Mouse (Mus musculus): ENCODE data around the gene Slc25a12.

Gene Slc25a12

GRCm38 (mm10) chr2:71302156-71302663, 65.3 kb downstream of the Slc25a12 start:
- CTCF ChIA-PET, result interaction anchor here in 2 of 4 experiments (0.6 to 0.9 kb wide), 2 partner anchors 10 to 600 kb away, joined by 3 to 4 read pairs; no protein-coding TSS in a partner anchor
- POLR2A ChIA-PET, result interaction anchor here in 3 of 4 experiments (0.5 to 4.1 kb wide), 12 partner anchors 10 to 533 kb away, joined by 3 to 24 read pairs (median 4); partner anchors contain the start of gene Dync1i2 (in 1 of the 3)

- CTCF ChIA-PET, result no interaction called here
- POLR2A ChIA-PET, result interaction anchor here in 1 of 4 experiments (0.8 kb wide), 1 partner anchor 45 kb away, joined by 3 read pairs; no protein-coding TSS in a partner anchor
Measured at GRCm38 (mm10) chr2:71298729-71299128, 68.8 kb downstream of the Slc25a12 start.

- ChIA-PET CTCF (interaction anchor here in 1 of 4 experiments (0.6 kb wide), 1 partner anchor 188 kb away, joined by 3 read pairs; no protein-coding TSS in a partner anchor), POLR2A (interaction anchor here in 1 of 4 experiments (1.0 to 1.7 kb wide), 3 partner anchors 9 to 18 kb away, joined by 3 to 5 read pairs (median 3); no protein-coding TSS in a partner anchor)
Measured at GRCm38 (mm10) chr2:71297501-71297900, 70.0 kb downstream of the Slc25a12 start.

GRCm38 (mm10) chr2:71295844-71296243, 71.7 kb downstream of the Slc25a12 start:
- CTCF ChIA-PET, result no interaction called here
- POLR2A ChIA-PET, result interaction anchor here in 2 of 4 experiments (0.7 to 2.7 kb wide), 7 partner anchors 11 to 61 kb away, joined by 3 to 13 read pairs (median 4); no protein-coding TSS in a partner anchor

- ChIA-PET POLR2A (interaction anchor here in 1 of 4 experiments (0.9 to 2.7 kb wide), 8 partner anchors 8 to 40 kb away, joined by 3 to 13 read pairs (median 4); no protein-coding TSS in a partner anchor), CTCF (interaction anchor here in 1 of 4 experiments (0.7 kb wide), 1 partner anchor 39 kb away, joined by 3 read pairs; no protein-coding TSS in a partner anchor)
Measured at GRCm38 (mm10) chr2:71294489-71294888, 73.1 kb downstream of the Slc25a12 start.

GRCm38 (mm10) chr2:71293983-71294382, 73.6 kb downstream of the Slc25a12 start:
- ChIA-PET CTCF (interaction anchor here in 1 of 4 experiments (0.6 to 0.7 kb wide), 2 partner anchors 9 to 38 kb away, joined by 3 to 9 read pairs; no protein-coding TSS in a partner anchor), POLR2A (interaction anchor here in 1 of 4 experiments (0.6 to 2.7 kb wide), 9 partner anchors 8 to 70 kb away, joined by 3 to 13 read pairs (median 4); no protein-coding TSS in a partner anchor)

GRCm38 (mm10) chr2:71291566-71291965, 76.0 kb downstream of the Slc25a12 start:
- POLR2A ChIA-PET, result interaction anchor here in 2 of 4 experiments (0.7 to 3.8 kb wide), 6 partner anchors 10 to 271 kb away, joined by 3 to 24 read pairs (median 3); no protein-coding TSS in a partner anchor
- CTCF ChIA-PET, result interaction anchor here in 1 of 4 experiments (0.7 kb wide), 1 partner anchor 163 kb away, joined by 3 read pairs; no protein-coding TSS in a partner anchor

GRCm38 (mm10) chr2:71290107-71290775, 77.3 kb downstream of the Slc25a12 start:
- ChIA-PET POLR2A (interaction anchor here (0.6 to 3.8 kb wide), 25 partner anchors 10 to 1334 kb away, joined by 3 to 24 read pairs (median 4); no protein-coding TSS in a partner anchor), CTCF (interaction anchor here in 2 of 4 experiments (0.6 to 1.4 kb wide), 3 partner anchors 22 to 92 kb away, joined by 3 to 4 read pairs (median 3); no protein-coding TSS in a partner anchor)

- ChIA-PET POLR2A (interaction anchor here in 2 of 4 experiments (0.5 to 3.0 kb wide), 2 partner anchors 10 to 52 kb away, joined by 3 to 9 read pairs; no protein-coding TSS in a partner anchor), CTCF (no interaction called here)
Measured at GRCm38 (mm10) chr2:71281981-71282380, 85.6 kb downstream of the Slc25a12 start.

- POLR2A ChIA-PET, result interaction anchor here in 3 of 4 experiments (0.6 to 3.0 kb wide), 9 partner anchors 10 to 504 kb away, joined by 3 to 10 read pairs (median 4); no protein-coding TSS in a partner anchor
- CTCF ChIA-PET, result interaction anchor here in 1 of 4 experiments (0.6 kb wide), 1 partner anchor 92 kb away, joined by 4 read pairs; no protein-coding TSS in a partner anchor
Measured at GRCm38 (mm10) chr2:71278791-71279775, 88.5 kb downstream of the Slc25a12 start.

GRCm38 (mm10) chr2:71275734-71276133, 91.8 kb downstream of the Slc25a12 start:
- CTCF ChIA-PET, result interaction anchor here in 1 of 4 experiments (1.0 kb wide), 1 partner anchor 120 kb away, joined by 5 read pairs; no protein-coding TSS in a partner anchor
- POLR2A ChIA-PET, result interaction anchor here in 2 of 4 experiments (0.9 to 3.6 kb wide), 9 partner anchors 9 to 149 kb away, joined by 3 to 13 read pairs (median 3); no protein-coding TSS in a partner anchor

- ChIA-PET CTCF (interaction anchor here in 1 of 4 experiments (0.6 kb wide), 1 partner anchor 132 kb away, joined by 3 read pairs; no protein-coding TSS in a partner anchor), POLR2A (interaction anchor here in 3 of 4 experiments (0.5 to 3.6 kb wide), 7 partner anchors 10 to 119 kb away, joined by 3 to 13 read pairs (median 3); no protein-coding TSS in a partner anchor)
Measured at GRCm38 (mm10) chr2:71273955-71274679, 93.4 kb downstream of the Slc25a12 start.

GRCm38 (mm10) chr2:71270085-71270484, 97.5 kb downstream of the Slc25a12 start:
- ChIA-PET CTCF (interaction anchor here in 1 of 4 experiments (0.5 kb wide), 1 partner anchor 80 kb away, joined by 14 read pairs; no protein-coding TSS in a partner anchor), POLR2A (interaction anchor here in 1 of 4 experiments (0.6 kb wide), 1 partner anchor 183 kb away, joined by 4 read pairs; no protein-coding TSS in a partner anchor)

GRCm38 (mm10) chr2:71269332-71269731, 98.2 kb downstream of the Slc25a12 start:
- ChIA-PET CTCF (no interaction called here), POLR2A (interaction anchor here in 1 of 4 experiments (2.2 kb wide), 1 partner anchor 80 kb away, joined by 9 read pairs; no protein-coding TSS in a partner anchor)

- CTCF ChIA-PET, result interaction anchor here in 1 of 4 experiments (0.6 kb wide), 1 partner anchor 297 kb away, joined by 3 read pairs; no protein-coding TSS in a partner anchor
- POLR2A ChIA-PET, result interaction anchor here (0.5 to 2.2 kb wide), 9 partner anchors 9 to 566 kb away, joined by 3 to 13 read pairs (median 4); no protein-coding TSS in a partner anchor
Measured at GRCm38 (mm10) chr2:71268691-71269090, 98.9 kb downstream of the Slc25a12 start.

GRCm38 (mm10) chr2:71264585-71264984, 103.0 kb downstream of the Slc25a12 start:
- CTCF ChIA-PET, result no interaction called here
- POLR2A ChIA-PET, result interaction anchor here in 2 of 4 experiments (0.6 to 1.4 kb wide), 3 partner anchors 82 to 614 kb away, joined by 3 to 8 read pairs (median 5); no protein-coding TSS in a partner anchor

All from embryonic stem cell, embryonic (primary cell).